Mouse (Mus musculus) kidney, adult 18-20 months (tissue): ENCODE measurements around the gene Kri1.
"Not testable (repeated sequence)": the region's sequence is repeated elsewhere in the genome, so short reads cannot be mapped to it uniquely, and the experiment has no call there.

ENCODE experiments used
- DNase-seq: peaks from one replicate; pipeline ENCODE4 v3.0.0; 2021

Kri1 gene

GRCm38 (mm10) chr9:21241343-21241742, 46.4 kb downstream of the Kri1 start:
- DNase-seq, result peak; percentile 89

- DNase-seq, result no peak
These were observed 48.3 kb downstream of the Kri1 start for GRCm38 (mm10) chr9:21239465-21239848.

GRCm38 (mm10) chr9:21238733-21239464, 48.9 kb downstream of the Kri1 start, which contains the start of gene Keap1:
TSS of gene Keap1 (minus strand) at chr9:21239361.
- peak; percentile 90 for DNase-seq

GRCm38 (mm10) chr9:21238004-21238732, 49.6 kb downstream of the Kri1 start:
- DNase-seq, result peak; percentile 42

- DNase-seq, result peak; percentile 30
These were observed 50.3 kb downstream of the Kri1 start for GRCm38 (mm10) chr9:21237368-21238003.

GRCm38 (mm10) chr9:21236991-21237367, 50.8 kb downstream of the Kri1 start:
- DNase-seq, result no peak

- no peak for DNase-seq
These were observed 52.4 kb downstream of the Kri1 start for GRCm38 (mm10) chr9:21235341-21235740.

- DNase-seq, result no peak
These were observed 54.0 kb downstream of the Kri1 start for GRCm38 (mm10) chr9:21233805-21234204.

- DNase-seq, result no peak
These were observed 54.4 kb downstream of the Kri1 start for GRCm38 (mm10) chr9:21233366-21233765.

GRCm38 (mm10) chr9:21232867-21233266, 54.9 kb downstream of the Kri1 start:
- no peak for DNase-seq

- no peak for DNase-seq
These were observed 56.2 kb downstream of the Kri1 start for GRCm38 (mm10) chr9:21231551-21231950.

GRCm38 (mm10) chr9:21227342-21227741, 60.4 kb downstream of the Kri1 start:
- no peak for DNase-seq

GRCm38 (mm10) chr9:21225415-21225758, 62.4 kb downstream of the Kri1 start:
- DNase-seq, result no peak

- peak; percentile 53 for DNase-seq
These were observed 63.0 kb downstream of the Kri1 start for GRCm38 (mm10) chr9:21224576-21225414.

- DNase-seq, result no peak
These were observed 63.9 kb downstream of the Kri1 start for GRCm38 (mm10) chr9:21223906-21224305.

GRCm38 (mm10) chr9:21223490-21223889, 64.3 kb downstream of the Kri1 start:
- DNase-seq, result not testable (repeated sequence)
